Mouse (Mus musculus): ENCODE measurements around the gene Tspan12. TPM values are rescaled to one million over a fixed set of nuclear protein-coding genes. Genes with fewer than 3 reads are reported as not detected.
A peak's percentile ranks its signal among the peaks of the same experiment; 100 is the strongest.
"Not testable (repeated sequence)": the region's sequence is repeated elsewhere in the genome, so short reads cannot be mapped to it uniquely, and the experiment has no call there.

Gene Tspan12
- total RNA-seq, 2 experiments from 2014 or later = 65.4 to 74.0 TPM

- no peak for DNase-seq (ENCODE audit: low spot score in 2 of 2)
Measured at GRCm38 (mm10) chr6:21829930-21830329, 22.4 kb downstream of the Tspan12 start.

- DNase-seq (ENCODE audit: low spot score in 2 of 2) = no peak
Measured at GRCm38 (mm10) chr6:21828437-21828836, 23.9 kb downstream of the Tspan12 start.

- no peak for DNase-seq (ENCODE audit: low spot score in 2 of 2)
Measured at GRCm38 (mm10) chr6:21828001-21828400, 24.3 kb downstream of the Tspan12 start.

- DNase-seq (ENCODE audit: low spot score in 2 of 2) = no peak
Measured at GRCm38 (mm10) chr6:21823694-21824093, 28.6 kb downstream of the Tspan12 start.

GRCm38 (mm10) chr6:21823281-21823680, 29.0 kb downstream of the Tspan12 start:
- DNase-seq (ENCODE audit: low spot score in 2 of 2) = no peak

- no peak for DNase-seq (ENCODE audit: low spot score in 2 of 2)
Measured at GRCm38 (mm10) chr6:21822721-21823134, 29.6 kb downstream of the Tspan12 start.

- no peak for DNase-seq (ENCODE audit: low spot score in 2 of 2)
Measured at GRCm38 (mm10) chr6:21818107-21818807, 34.1 kb downstream of the Tspan12 start.

GRCm38 (mm10) chr6:21806005-21806404, 46.3 kb downstream of the Tspan12 start:
- DNase-seq (ENCODE audit: low spot score in 2 of 2) = no peak

- DNase-seq (ENCODE audit: low spot score in 2 of 2) = no peak
Measured at GRCm38 (mm10) chr6:21805013-21805570, 47.2 kb downstream of the Tspan12 start.

GRCm38 (mm10) chr6:21803483-21804340, 48.6 kb downstream of the Tspan12 start:
- DNase-seq (ENCODE audit: low spot score in 2 of 2) = no peak

- DNase-seq (ENCODE audit: low spot score in 2 of 2) = no peak
Measured at GRCm38 (mm10) chr6:21798581-21798980, 53.7 kb downstream of the Tspan12 start.

GRCm38 (mm10) chr6:21797087-21797486, 55.2 kb downstream of the Tspan12 start:
- DNase-seq (ENCODE audit: low spot score in 2 of 2) = no peak

- no peak for DNase-seq (ENCODE audit: low spot score in 2 of 2)
Measured at GRCm38 (mm10) chr6:21796413-21796812, 55.9 kb downstream of the Tspan12 start.

- no peak for DNase-seq (ENCODE audit: low spot score in 2 of 2)
Measured at GRCm38 (mm10) chr6:21795410-21795809, 56.9 kb downstream of the Tspan12 start.

- DNase-seq (ENCODE audit: low spot score in 2 of 2) = peak; percentile 35 to 60
Measured at GRCm38 (mm10) chr6:21795072-21795407, 57.3 kb downstream of the Tspan12 start.

- no peak for DNase-seq (ENCODE audit: low spot score in 2 of 2)
Measured at GRCm38 (mm10) chr6:21794337-21795071, 57.8 kb downstream of the Tspan12 start.

GRCm38 (mm10) chr6:21791307-21791706, 61.0 kb downstream of the Tspan12 start:
- no peak for DNase-seq (ENCODE audit: low spot score in 2 of 2)

- no peak for DNase-seq (ENCODE audit: low spot score in 2 of 2)
Measured at GRCm38 (mm10) chr6:21790550-21791086, 61.7 kb downstream of the Tspan12 start.

GRCm38 (mm10) chr6:21790036-21790435, 62.3 kb downstream of the Tspan12 start:
- DNase-seq (ENCODE audit: low spot score in 2 of 2) = no peak

GRCm38 (mm10) chr6:21789582-21789981, 62.7 kb downstream of the Tspan12 start:
- not testable (repeated sequence) for DNase-seq (ENCODE audit: low spot score in 2 of 2)

- DNase-seq (ENCODE audit: low spot score in 2 of 2) = no peak
Measured at GRCm38 (mm10) chr6:21787757-21788156, 64.6 kb downstream of the Tspan12 start.
